Mouse (Mus musculus): ENCODE results near the gene Dcdc2a. TPM values are rescaled to one million over a fixed set of nuclear protein-coding genes. Genes with fewer than 3 reads are reported as not detected.

The Dcdc2a gene
- polyA plus RNA-seq, 1 experiment from 2014 or later: 3.9 TPM

GRCm38 (mm10) chr13:25077262-25077661 lies 21.5 kb downstream of the Dcdc2a start:
- Histone ChIP-seq H3K27me3 (ENCODE audit: control insufficient read depth, insufficient read depth, low read depth, low read length) (no peaks in the 10 kb centered on the region), H3K9me3 (replicated peaks; ENCODE audit: control insufficient read depth, low read length, poor library complexity, severe bottlenecking) (no peaks in the 10 kb centered on the region), H3K9ac (ENCODE audit: low read depth, low read length) (no peak overlapping the region), H3K4me3 (ENCODE audit: low read depth, low read length) (no peak overlapping the region), H3K27ac (ENCODE audit: low read length) (no peak overlapping the region), H3K4me1 (ENCODE audit: control insufficient read depth, insufficient read depth, low read length) (no peaks in the 10 kb centered on the region), H3K4me2 (ENCODE audit: low read length) (no peak overlapping the region), H3K36me3 (ENCODE audit: control insufficient read depth, insufficient read depth, low read length) (no peaks in the 10 kb centered on the region)
- WGBS: 32% methylated on average over 7 of the region's 7 CpGs
- ATAC-seq: peak; percentile 45; the same call in 1 of the 2 replicates

GRCm38 (mm10) chr13:25083144-25083572 lies 27.4 kb downstream of the Dcdc2a start:
- H3K4me1 ChIP-seq (ENCODE audit: control insufficient read depth, insufficient read depth, low read length): peaks cover 4% of the 10 kb centered on the region; the same call in 1 of the 2 replicates
- no peak overlapping the region for H3K9ac ChIP-seq (ENCODE audit: low read depth, low read length)
- no peaks in the 10 kb centered on the region for H3K27me3 ChIP-seq (ENCODE audit: control insufficient read depth, insufficient read depth, low read depth, low read length)
- no peaks in the 10 kb centered on the region for H3K9me3 ChIP-seq (replicated peaks; ENCODE audit: control insufficient read depth, low read length, poor library complexity, severe bottlenecking)
- H3K27ac ChIP-seq (ENCODE audit: low read length): no peak overlapping the region
- ATAC-seq: no peak
- no peak overlapping the region for H3K4me3 ChIP-seq (ENCODE audit: low read depth, low read length)
- no peaks in the 10 kb centered on the region for H3K36me3 ChIP-seq (ENCODE audit: control insufficient read depth, insufficient read depth, low read length)
- no peak overlapping the region for H3K4me2 ChIP-seq (ENCODE audit: low read length)
- 26% methylated on average over 15 of the region's 15 CpGs for WGBS

- WGBS: 93% methylated on average over 7 of the region's 7 CpGs
- no peak overlapping the region for H3K4me3 ChIP-seq (ENCODE audit: low read depth, low read length)
- H3K9ac ChIP-seq (ENCODE audit: low read depth, low read length): no peak overlapping the region
- no peaks in the 10 kb centered on the region for H3K36me3 ChIP-seq (ENCODE audit: control insufficient read depth, insufficient read depth, low read length)
- no peaks in the 10 kb centered on the region for H3K9me3 ChIP-seq (replicated peaks; ENCODE audit: control insufficient read depth, low read length, poor library complexity, severe bottlenecking)
- peaks cover 4% of the 10 kb centered on the region; the same call in 1 of the 2 replicates for H3K4me1 ChIP-seq (ENCODE audit: control insufficient read depth, insufficient read depth, low read length)
- ATAC-seq: no peak
- H3K27ac ChIP-seq (ENCODE audit: low read length): no peak overlapping the region
- no peaks in the 10 kb centered on the region for H3K27me3 ChIP-seq (ENCODE audit: control insufficient read depth, insufficient read depth, low read depth, low read length)
- no peak overlapping the region for H3K4me2 ChIP-seq (ENCODE audit: low read length)
Measured at GRCm38 (mm10) chr13:25085147-25085546, 29.3 kb downstream of the Dcdc2a start.

- Histone ChIP-seq H3K4me2 (ENCODE audit: low read length) (no peak overlapping the region), H3K9ac (ENCODE audit: low read depth, low read length) (no peak overlapping the region), H3K4me3 (ENCODE audit: low read depth, low read length) (no peak overlapping the region), H3K9me3 (replicated peaks; ENCODE audit: control insufficient read depth, low read length, poor library complexity, severe bottlenecking) (no peaks in the 10 kb centered on the region), H3K27ac (ENCODE audit: low read length) (no peak overlapping the region), H3K27me3 (ENCODE audit: control insufficient read depth, insufficient read depth, low read depth, low read length) (no peaks in the 10 kb centered on the region), H3K4me1 (ENCODE audit: control insufficient read depth, insufficient read depth, low read length) (no peaks in the 10 kb centered on the region), H3K36me3 (ENCODE audit: control insufficient read depth, insufficient read depth, low read length) (no peaks in the 10 kb centered on the region)
- WGBS: 82% methylated on average over 5 of the region's 5 CpGs
- ATAC-seq: no peak
Measured at GRCm38 (mm10) chr13:25091347-25091746, 35.5 kb downstream of the Dcdc2a start.

GRCm38 (mm10) chr13:25093776-25094175 lies 38.0 kb downstream of the Dcdc2a start:
- no peak for ATAC-seq
- 88% methylated on average over 4 of the region's 4 CpGs for WGBS
- H3K4me3 ChIP-seq (ENCODE audit: low read depth, low read length): no peak overlapping the region

GRCm38 (mm10) chr13:25094381-25094780 lies 38.6 kb downstream of the Dcdc2a start:
- Histone ChIP-seq H3K36me3 (ENCODE audit: control insufficient read depth, insufficient read depth, low read length) (no peaks in the 10 kb centered on the region), H3K4me2 (ENCODE audit: low read length) (no peak overlapping the region), H3K4me3 (ENCODE audit: low read depth, low read length) (no peak overlapping the region), H3K27ac (ENCODE audit: low read length) (no peak overlapping the region), H3K27me3 (ENCODE audit: control insufficient read depth, insufficient read depth, low read depth, low read length) (no peaks in the 10 kb centered on the region), H3K9me3 (replicated peaks; ENCODE audit: control insufficient read depth, low read length, poor library complexity, severe bottlenecking) (no peaks in the 10 kb centered on the region), H3K4me1 (ENCODE audit: control insufficient read depth, insufficient read depth, low read length) (no peaks in the 10 kb centered on the region), H3K9ac (ENCODE audit: low read depth, low read length) (no peak overlapping the region)
- ATAC-seq: no peak
- WGBS: 83% methylated on average over 4 of the region's 4 CpGs

More at GRCm38 (mm10) chr13:25093776-25094175, 38.0 kb downstream of the Dcdc2a start:
- no peaks in the 10 kb centered on the region for H3K27me3 ChIP-seq (ENCODE audit: control insufficient read depth, insufficient read depth, low read depth, low read length)
- no peak overlapping the region for H3K4me2 ChIP-seq (ENCODE audit: low read length)
- no peaks in the 10 kb centered on the region for H3K36me3 ChIP-seq (ENCODE audit: control insufficient read depth, insufficient read depth, low read length)
- no peaks in the 10 kb centered on the region for H3K9me3 ChIP-seq (replicated peaks; ENCODE audit: control insufficient read depth, low read length, poor library complexity, severe bottlenecking)
- H3K4me1 ChIP-seq (ENCODE audit: control insufficient read depth, insufficient read depth, low read length): no peaks in the 10 kb centered on the region
- no peak overlapping the region for H3K9ac ChIP-seq (ENCODE audit: low read depth, low read length)
- no peak overlapping the region for H3K27ac ChIP-seq (ENCODE audit: low read length)

- WGBS: 89% methylated on average over 8 of the region's 8 CpGs
- no peaks in the 10 kb centered on the region for H3K27me3 ChIP-seq (ENCODE audit: control insufficient read depth, insufficient read depth, low read depth, low read length)
- H3K4me2 ChIP-seq (ENCODE audit: low read length): no peak overlapping the region
- H3K4me1 ChIP-seq (ENCODE audit: control insufficient read depth, insufficient read depth, low read length): no peaks in the 10 kb centered on the region
- no peaks in the 10 kb centered on the region for H3K9me3 ChIP-seq (replicated peaks; ENCODE audit: control insufficient read depth, low read length, poor library complexity, severe bottlenecking)
- no peaks in the 10 kb centered on the region for H3K36me3 ChIP-seq (ENCODE audit: control insufficient read depth, insufficient read depth, low read length)
- H3K9ac ChIP-seq (ENCODE audit: low read depth, low read length): no peak overlapping the region
- H3K4me3 ChIP-seq (ENCODE audit: low read depth, low read length): no peak overlapping the region
- no peak overlapping the region for H3K27ac ChIP-seq (ENCODE audit: low read length)
- no peak for ATAC-seq
Measured at GRCm38 (mm10) chr13:25097348-25097747, 41.5 kb downstream of the Dcdc2a start.

- Histone ChIP-seq H3K27ac (ENCODE audit: low read length) (no peak overlapping the region), H3K9ac (ENCODE audit: low read depth, low read length) (no peak overlapping the region), H3K36me3 (ENCODE audit: control insufficient read depth, insufficient read depth, low read length) (no peaks in the 10 kb centered on the region), H3K9me3 (replicated peaks; ENCODE audit: control insufficient read depth, low read length, poor library complexity, severe bottlenecking) (no peaks in the 10 kb centered on the region), H3K4me2 (ENCODE audit: low read length) (no peak overlapping the region), H3K4me1 (ENCODE audit: control insufficient read depth, insufficient read depth, low read length) (no peaks in the 10 kb centered on the region), H3K4me3 (ENCODE audit: low read depth, low read length) (no peak overlapping the region), H3K27me3 (ENCODE audit: control insufficient read depth, insufficient read depth, low read depth, low read length) (no peaks in the 10 kb centered on the region)
- WGBS: 67% methylated on average over 5 of the region's 5 CpGs
- no peak for ATAC-seq
Measured at GRCm38 (mm10) chr13:25098578-25098977, 42.8 kb downstream of the Dcdc2a start.

- Histone ChIP-seq H3K4me2 (ENCODE audit: low read length) (no peak overlapping the region), H3K4me1 (ENCODE audit: control insufficient read depth, insufficient read depth, low read length) (no peaks in the 10 kb centered on the region), H3K4me3 (ENCODE audit: low read depth, low read length) (no peak overlapping the region), H3K27me3 (ENCODE audit: control insufficient read depth, insufficient read depth, low read depth, low read length) (no peaks in the 10 kb centered on the region), H3K9me3 (replicated peaks; ENCODE audit: control insufficient read depth, low read length, poor library complexity, severe bottlenecking) (no peaks in the 10 kb centered on the region), H3K9ac (ENCODE audit: low read depth, low read length) (no peak overlapping the region), H3K36me3 (ENCODE audit: control insufficient read depth, insufficient read depth, low read length) (no peaks in the 10 kb centered on the region), H3K27ac (ENCODE audit: low read length) (no peak overlapping the region)
- WGBS: 59% methylated on average over 3 of the region's 3 CpGs
- peak; percentile 5; the same call in 1 of the 2 replicates for ATAC-seq
Measured at GRCm38 (mm10) chr13:25099508-25099907, 43.7 kb downstream of the Dcdc2a start.

All from midbrain, embryonic 16.5 days (tissue).